Mouse (Mus musculus): ENCODE data around the gene Rab17. TPM values are rescaled to one million over a fixed set of nuclear protein-coding genes. Genes with fewer than 3 reads are reported as not detected.
A peak's percentile ranks its signal among the peaks of the same experiment; 100 is the strongest.

Gene Rab17
- polyA plus RNA-seq, 1 experiment from 2014 or later, result 3.8 TPM

- H3K9ac ChIP-seq, result no peak overlapping the region
- WGBS (ENCODE audit: insufficient replicate concordance), result 61% methylated on average over 8 of the region's 8 CpGs
- H3K27ac ChIP-seq, result no peak overlapping the region
- no peak overlapping the region for H3K4me2 ChIP-seq
- H3K27me3 ChIP-seq, result peaks cover 19% of the 10 kb centered on the region
- H3K9me3 ChIP-seq (replicated peaks), result no peaks in the 10 kb centered on the region
- ATAC-seq (ENCODE audit: low read depth) (no peak), DNase-seq (no peak)
- H3K36me3 ChIP-seq, result no peaks in the 10 kb centered on the region
- peaks cover 15% of the 10 kb centered on the region for H3K4me1 ChIP-seq (replicated peaks)
- no peak overlapping the region for H3K4me3 ChIP-seq (replicated peaks)
Observed at GRCm38 (mm10) chr1:91003522-91004253, 34.2 kb upstream of the Rab17 start.

DNA sequence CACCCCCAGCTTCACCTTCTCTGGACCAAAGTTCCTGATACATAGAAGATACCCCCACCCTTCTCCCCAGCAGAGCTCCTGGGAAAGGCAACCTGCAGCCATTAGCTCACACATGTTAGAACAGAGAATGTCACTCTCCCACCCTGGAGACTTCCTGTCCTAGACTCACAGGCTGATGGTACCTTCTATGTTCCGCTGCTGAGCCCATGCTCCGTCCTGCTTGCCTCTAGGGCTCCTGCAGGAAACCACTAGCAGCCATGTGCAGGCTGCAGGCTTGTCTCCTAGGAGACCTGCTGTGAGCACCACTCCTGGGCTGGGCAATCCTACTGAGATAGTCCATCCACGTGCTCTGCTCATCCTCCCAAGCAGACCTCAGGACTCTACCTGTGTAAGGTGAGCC, 33.2 kb upstream of the Rab17 start:
- H3K27ac ChIP-seq, result no peak overlapping the region
- H3K4me3 ChIP-seq (replicated peaks), result no peak overlapping the region
- ATAC-seq (ENCODE audit: low read depth) (no peak), DNase-seq (no peak)
- no peak overlapping the region for H3K4me2 ChIP-seq
- H3K9ac ChIP-seq, result no peak overlapping the region
- 46% methylated on average over 3 of the region's 3 CpGs for WGBS (ENCODE audit: insufficient replicate concordance)
- H3K36me3 ChIP-seq, result no peaks in the 10 kb centered on the region
- peaks cover 15% of the 10 kb centered on the region for H3K4me1 ChIP-seq (replicated peaks)
- no peaks in the 10 kb centered on the region for H3K9me3 ChIP-seq (replicated peaks)
- H3K27me3 ChIP-seq, result peaks cover 30% of the 10 kb centered on the region

DNA sequence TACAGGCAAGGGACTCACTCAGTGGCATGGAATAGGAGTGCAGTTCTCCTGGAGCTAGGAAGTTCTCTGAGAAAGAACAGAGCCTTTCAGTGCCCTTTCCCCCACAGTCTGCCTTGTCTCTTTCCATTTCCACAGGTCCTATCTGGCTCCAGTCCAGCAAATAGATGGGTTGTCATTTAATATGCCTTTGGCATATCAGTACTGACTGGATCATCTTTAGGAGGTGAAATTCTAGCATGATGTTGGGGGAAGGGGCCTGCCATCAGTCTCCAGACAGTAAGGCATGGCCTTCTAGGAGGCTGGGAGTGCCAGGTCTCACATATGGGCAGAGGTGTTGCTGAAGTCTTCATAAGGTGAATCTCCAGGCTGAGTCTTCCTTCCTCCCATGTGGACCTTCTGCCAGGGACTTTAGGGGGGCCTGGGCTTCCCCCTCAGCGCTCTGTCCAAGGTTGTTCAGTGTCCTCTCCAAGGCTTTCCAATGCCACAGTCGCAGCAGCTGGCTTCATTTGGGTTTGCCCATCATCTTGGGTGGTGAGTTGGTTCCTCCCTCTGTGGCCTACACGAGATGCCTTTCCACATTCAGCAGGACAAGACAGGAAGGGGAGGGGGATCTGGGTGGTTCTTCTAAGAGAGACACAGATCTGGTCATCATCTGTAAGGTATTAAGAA, 32.5 kb upstream of the Rab17 start:
- H3K4me3 ChIP-seq (replicated peaks), result no peak overlapping the region
- no peak overlapping the region for H3K9ac ChIP-seq
- H3K4me1 ChIP-seq (replicated peaks), result peaks cover 15% of the 10 kb centered on the region
- no peak overlapping the region for H3K27ac ChIP-seq
- 39% methylated on average over 3 of the region's 3 CpGs for WGBS (ENCODE audit: insufficient replicate concordance)
- H3K4me2 ChIP-seq, result no peak overlapping the region
- H3K9me3 ChIP-seq (replicated peaks), result no peaks in the 10 kb centered on the region
- ATAC-seq (ENCODE audit: low read depth) (no peak), DNase-seq (no peak)
- no peaks in the 10 kb centered on the region for H3K36me3 ChIP-seq
- peaks cover 36% of the 10 kb centered on the region for H3K27me3 ChIP-seq

GRCm38 (mm10) chr1:91001101-91001500, 31.6 kb upstream of the Rab17 start:
- Histone ChIP-seq H3K36me3 (no peaks in the 10 kb centered on the region), H3K4me3 (replicated peaks) (no peak overlapping the region), H3K27ac (no peak overlapping the region), H3K4me1 (replicated peaks) (peaks cover 15% of the 10 kb centered on the region), H3K4me2 (no peak overlapping the region), H3K27me3 (peaks cover 36% of the 10 kb centered on the region), H3K9me3 (replicated peaks) (0 out of 2 replicates have a peak, but pooled peaks cover under 1% of the 10 kb centered on the region), H3K9ac (no peak overlapping the region)
- 46% methylated on average over 3 of the region's 3 CpGs for WGBS (ENCODE audit: insufficient replicate concordance)
- DNase-seq (no peak), ATAC-seq (ENCODE audit: low read depth) (no peak)

GRCm38 (mm10) chr1:90999911-91000601, 30.6 kb upstream of the Rab17 start:
- Histone ChIP-seq H3K9me3 (replicated peaks) (0 out of 2 replicates have a peak, but pooled peaks cover 5% of the 10 kb centered on the region), H3K4me2 (peak overlapping the region; percentile 78; the same call in 1 of the 2 replicates), H3K4me3 (replicated peaks) (no peak overlapping the region; the same call in 1 of the 2 replicates), H3K27me3 (peaks cover 36% of the 10 kb centered on the region), H3K36me3 (no peaks in the 10 kb centered on the region), H3K9ac (no peak overlapping the region), H3K4me1 (replicated peaks) (peaks cover 15% of the 10 kb centered on the region), H3K27ac (no peak overlapping the region)
- no peak for ATAC-seq (ENCODE audit: low read depth)
- DNase-seq, result no peak
- 46% methylated on average over 10 of the region's 10 CpGs for WGBS (ENCODE audit: insufficient replicate concordance)

DNA sequence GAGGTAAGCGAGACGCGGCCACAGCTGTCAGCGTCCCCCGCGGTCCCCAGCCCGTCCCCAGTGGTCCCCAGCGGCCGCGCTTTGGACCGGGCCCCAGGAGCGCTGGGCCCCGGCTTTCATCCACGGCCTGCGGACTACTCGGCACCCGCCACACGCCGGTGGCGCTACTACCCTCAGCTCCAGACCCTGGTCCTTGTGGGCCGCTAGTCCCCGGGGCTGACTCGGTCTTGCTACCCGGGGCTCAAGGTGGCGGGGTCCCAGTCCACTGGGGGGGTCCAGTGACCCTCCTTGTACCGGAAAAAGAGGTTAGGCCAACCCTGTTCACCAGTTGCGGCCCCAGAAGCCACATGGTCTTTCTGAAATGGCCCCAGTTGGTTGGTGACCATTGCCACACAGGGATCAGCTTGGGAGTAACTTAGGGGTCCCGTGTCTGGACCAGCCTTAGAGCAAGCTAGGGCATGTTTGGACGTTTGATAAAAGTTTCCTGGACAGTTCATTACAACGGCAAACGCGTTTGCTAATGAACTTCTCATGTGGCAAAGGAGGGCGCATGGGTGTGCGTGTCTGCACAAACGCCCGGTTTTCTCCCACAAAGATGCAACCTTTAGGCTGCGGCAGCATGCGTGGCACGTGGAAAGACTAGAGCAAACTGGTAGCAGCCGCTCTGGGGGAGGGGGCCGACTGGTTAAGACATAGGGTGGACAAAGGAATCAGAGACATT, 29.6 kb upstream of the Rab17 start:
- H3K36me3 ChIP-seq, result no peaks in the 10 kb centered on the region
- no peak for DNase-seq
- peak overlapping the region; percentile 66 for H3K9ac ChIP-seq
- H3K27me3 ChIP-seq, result peaks cover 36% of the 10 kb centered on the region
- no peak overlapping the region for H3K27ac ChIP-seq
- H3K4me1 ChIP-seq (replicated peaks), result peaks cover 15% of the 10 kb centered on the region
- 0 out of 2 replicates have a peak, but pooled peaks cover 5% of the 10 kb centered on the region for H3K9me3 ChIP-seq (replicated peaks)
- peak overlapping the region; percentile 78 for H3K4me2 ChIP-seq
- WGBS (ENCODE audit: insufficient replicate concordance), result 3% methylated on average over 41 of the region's 41 CpGs
- 0 out of 2 replicates have a peak, but pooled peaks have one; percentile 20 for ATAC-seq (ENCODE audit: low read depth)
- peak overlapping the region; percentile 64 for H3K4me3 ChIP-seq (replicated peaks)

DNA sequence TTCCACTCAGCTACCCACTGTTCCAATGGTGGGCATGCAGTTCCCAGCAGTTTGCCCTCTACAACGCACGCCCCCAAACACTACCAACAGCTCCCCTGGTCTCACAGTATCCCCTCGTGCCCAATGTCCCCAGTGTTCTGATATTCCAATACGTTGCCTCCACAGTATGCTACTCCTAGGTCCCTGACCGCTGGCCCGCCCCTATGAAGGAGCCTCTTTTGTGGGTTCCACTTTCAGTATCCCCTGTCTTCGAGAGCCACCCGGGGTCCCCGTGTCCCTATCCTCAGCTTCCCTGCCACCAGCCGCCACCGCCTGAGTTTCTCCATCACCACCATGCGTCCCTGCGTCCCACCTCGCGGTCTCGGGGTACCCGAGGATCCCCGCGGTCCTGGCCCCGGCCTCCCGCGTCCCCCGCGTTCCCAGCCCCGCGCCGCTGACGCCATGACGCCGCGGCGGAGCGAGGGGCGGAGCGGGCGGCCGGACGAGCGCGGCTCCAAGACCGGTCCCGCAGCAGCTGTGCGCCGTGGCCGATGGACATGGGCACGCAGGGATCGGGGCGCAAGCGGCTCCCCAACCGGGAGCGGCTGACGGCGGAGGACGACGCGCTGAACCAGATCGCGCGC, 28.9 kb upstream of the Rab17 start, which contains the start of gene Lrrfip1:
Lrrfip1 (plus strand) TSS at position 470 of the 623 bp plus-strand sequence.
- Histone ChIP-seq H3K9me3 (replicated peaks) (0 out of 2 replicates have a peak, but pooled peaks cover 5% of the 10 kb centered on the region), H3K4me1 (replicated peaks) (peaks cover 15% of the 10 kb centered on the region), H3K9ac (peak within 1 kb of the TSS; percentile 66), H3K4me3 (replicated peaks) (peak within 1 kb of the TSS; percentile 64), H3K27me3 (peaks cover 36% of the 10 kb centered on the region), H3K36me3 (no peaks in the 10 kb centered on the region), H3K4me2 (peak within 1 kb of the TSS; percentile 78), H3K27ac (no peak within 1 kb of the TSS)
- 2% methylated on average over 59 of the region's 59 CpGs for WGBS (ENCODE audit: insufficient replicate concordance)
- DNase-seq (no peak), ATAC-seq (ENCODE audit: low read depth) (peak; percentile 41; the same call in 1 of the 2 replicates)

DNA sequence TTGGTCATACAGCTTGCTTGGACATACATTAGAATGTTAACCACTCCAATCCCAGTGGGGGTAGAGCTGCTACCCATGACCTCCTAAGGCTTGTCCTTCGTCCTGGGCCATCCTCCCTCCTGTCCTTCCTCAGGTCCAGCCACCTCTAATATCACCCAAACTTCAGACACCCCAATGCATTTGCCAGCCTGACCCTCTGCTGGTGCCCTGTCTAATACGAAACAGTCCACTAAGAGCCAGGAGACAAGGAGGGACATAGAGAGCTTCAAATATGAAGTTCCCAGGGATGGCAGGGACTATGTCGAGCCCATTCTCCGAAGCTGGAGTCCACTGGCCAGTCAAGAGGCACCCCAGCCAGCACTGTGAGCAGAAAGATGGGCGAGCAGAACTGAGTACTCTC, 28.2 kb upstream of the Rab17 start:
- peaks cover 15% of the 10 kb centered on the region for H3K4me1 ChIP-seq (replicated peaks)
- no peak overlapping the region for H3K9ac ChIP-seq
- DNase-seq, result no peak
- H3K36me3 ChIP-seq, result no peaks in the 10 kb centered on the region
- H3K4me3 ChIP-seq (replicated peaks), result 0 out of 2 replicates have a peak overlapping the region, but pooled peaks have one; percentile 64
- no peak overlapping the region for H3K4me2 ChIP-seq
- no peak overlapping the region for H3K27ac ChIP-seq
- 0 out of 2 replicates have a peak, but pooled peaks cover 5% of the 10 kb centered on the region for H3K9me3 ChIP-seq (replicated peaks)
- H3K27me3 ChIP-seq, result peaks cover 36% of the 10 kb centered on the region
- 61% methylated on average over 5 of the region's 5 CpGs for WGBS (ENCODE audit: insufficient replicate concordance)
- no peak for ATAC-seq (ENCODE audit: low read depth)

DNA sequence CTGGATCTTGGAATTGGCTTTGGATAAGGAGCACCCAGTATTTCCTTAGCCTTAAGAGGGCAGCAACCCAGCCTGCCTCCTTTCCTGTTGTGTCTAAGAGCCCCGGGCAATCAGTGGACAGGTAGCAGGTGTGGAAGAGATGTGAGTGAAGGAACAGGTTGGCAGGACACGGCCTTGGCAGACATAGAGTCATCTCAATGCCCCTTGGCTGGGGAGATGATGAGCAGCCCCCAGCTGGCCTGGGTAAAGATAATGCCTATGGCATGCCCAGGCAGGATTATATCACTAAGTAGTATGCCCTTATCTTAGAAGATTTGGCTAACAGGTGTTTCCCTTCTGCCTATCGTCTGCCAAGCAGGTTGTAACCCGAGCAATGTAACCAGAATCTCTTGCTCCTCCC, 27.7 kb upstream of the Rab17 start:
- Histone ChIP-seq H3K4me3 (replicated peaks) (no peak overlapping the region), H3K4me2 (no peak overlapping the region), H3K27ac (no peak overlapping the region), H3K27me3 (peaks cover 36% of the 10 kb centered on the region), H3K9me3 (replicated peaks) (0 out of 2 replicates have a peak, but pooled peaks cover 5% of the 10 kb centered on the region), H3K36me3 (no peaks in the 10 kb centered on the region), H3K9ac (no peak overlapping the region), H3K4me1 (replicated peaks) (peaks cover 15% of the 10 kb centered on the region)
- DNase-seq (no peak), ATAC-seq (ENCODE audit: low read depth) (no peak)
- 42% methylated on average over 4 of the region's 4 CpGs for WGBS (ENCODE audit: insufficient replicate concordance)

DNA sequence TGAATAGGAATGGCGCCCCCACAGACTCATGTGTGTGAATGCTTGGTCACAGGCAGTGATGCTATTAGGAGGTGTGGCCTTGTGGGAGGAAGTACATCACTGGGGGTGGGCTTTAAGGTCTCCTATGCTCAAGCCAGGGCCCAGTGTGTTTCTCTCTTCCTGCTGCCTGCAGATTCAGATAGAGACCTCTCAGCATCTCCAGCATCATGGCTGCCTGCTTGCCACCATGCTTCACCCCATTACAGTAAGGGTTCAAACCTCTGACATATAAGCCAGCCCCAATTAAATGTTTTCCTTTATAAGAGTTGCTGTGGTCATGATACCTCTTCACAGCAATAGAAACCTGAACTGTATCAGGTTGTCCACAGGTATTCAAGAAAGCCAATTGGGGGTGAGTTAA, 26.5 kb upstream of the Rab17 start:
- no peak overlapping the region for H3K4me2 ChIP-seq
- no peak overlapping the region for H3K27ac ChIP-seq
- no peak for ATAC-seq (ENCODE audit: low read depth)
- WGBS (ENCODE audit: insufficient replicate concordance), result 68% methylated on average over 1 of the region's 1 CpGs
- peaks cover 15% of the 10 kb centered on the region for H3K4me1 ChIP-seq (replicated peaks)
- DNase-seq, result no peak
- 0 out of 2 replicates have a peak, but pooled peaks cover 5% of the 10 kb centered on the region for H3K9me3 ChIP-seq (replicated peaks)
- H3K9ac ChIP-seq, result no peak overlapping the region
- peaks cover 36% of the 10 kb centered on the region for H3K27me3 ChIP-seq
- H3K36me3 ChIP-seq, result no peaks in the 10 kb centered on the region
- H3K4me3 ChIP-seq (replicated peaks), result no peak overlapping the region

Measured in liver, embryonic 13.5 days (tissue).